Mouse (Mus musculus) megakaryocyte, embryonic 14.5 days (primary cell): ENCODE data around the gene Ric8a.

ENCODE experiments used
- FLI1 ChIP-seq: IDR thresholded peaks from 2 replicates; pipeline ENCODE4 v1.6.1; 2012; ENCODE audit warnings: low read length, inconsistent platforms, mixed read lengths
- GATA1 ChIP-seq: IDR thresholded peaks from 3 replicates; pipeline ENCODE4 v1.6.1; 2012; ENCODE audit warnings: mixed read lengths, low read length, inconsistent platforms, borderline replicate concordance

DNA sequence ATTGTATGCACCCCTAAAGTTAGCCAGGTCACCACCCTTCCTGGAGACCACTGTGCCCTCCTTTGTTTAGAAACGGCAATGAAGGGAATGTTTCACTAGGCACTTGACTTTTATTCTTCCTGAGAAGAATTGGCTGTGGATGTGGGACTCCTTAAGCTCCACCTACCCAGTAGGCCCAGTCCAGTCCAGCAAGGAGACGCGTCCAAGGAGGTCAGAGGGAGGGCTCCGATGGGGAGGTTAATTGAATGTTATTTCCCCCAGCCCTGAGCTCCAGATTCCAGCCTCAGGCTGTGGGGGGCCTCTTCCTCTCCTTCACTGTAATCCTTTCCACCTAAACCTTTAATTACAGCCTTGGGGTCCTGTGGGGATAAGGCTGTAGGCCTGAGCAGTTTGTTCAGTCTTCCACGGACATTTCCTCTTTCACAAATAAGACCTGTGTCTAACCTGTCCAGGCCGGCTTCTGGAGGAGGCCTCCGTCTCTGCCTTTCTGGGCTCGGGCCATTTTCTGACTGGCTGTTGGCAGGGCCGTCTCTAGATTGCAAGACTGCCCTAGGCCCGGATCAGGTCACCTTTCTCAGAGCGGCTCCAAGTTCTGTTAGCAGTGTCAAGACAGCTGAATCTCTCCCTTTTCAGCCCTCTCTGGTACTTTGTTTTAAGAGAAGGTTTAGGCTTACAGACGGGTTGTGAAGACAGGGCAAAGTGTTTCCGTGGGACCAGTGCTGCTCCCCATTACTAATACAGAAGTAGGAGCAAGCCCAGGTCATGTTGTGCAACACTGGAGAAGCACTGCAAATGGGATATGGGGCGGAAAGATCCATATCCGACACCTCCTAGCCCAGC is 45.5 kb downstream of the Ric8a start:
- no peak for TF ChIP-seq GATA1
- no peak for TF ChIP-seq FLI1
